Mouse (Mus musculus) stomach, postnatal 0 days (tissue): ENCODE results near the gene Gtf3c5.

Experiments
- CTCF ChIP-seq: IDR thresholded peaks from 2 replicates; pipeline ENCODE4 v1.5.1; 2016; ENCODE audit warnings: antibody characterized with exemption, low read depth, mild to moderate bottlenecking, moderate library complexity
- EP300 ChIP-seq: optimal IDR thresholded peaks from 2 replicates; pipeline ENCODE3; 2016; ENCODE audit warnings: antibody characterized with exemption

DNA sequence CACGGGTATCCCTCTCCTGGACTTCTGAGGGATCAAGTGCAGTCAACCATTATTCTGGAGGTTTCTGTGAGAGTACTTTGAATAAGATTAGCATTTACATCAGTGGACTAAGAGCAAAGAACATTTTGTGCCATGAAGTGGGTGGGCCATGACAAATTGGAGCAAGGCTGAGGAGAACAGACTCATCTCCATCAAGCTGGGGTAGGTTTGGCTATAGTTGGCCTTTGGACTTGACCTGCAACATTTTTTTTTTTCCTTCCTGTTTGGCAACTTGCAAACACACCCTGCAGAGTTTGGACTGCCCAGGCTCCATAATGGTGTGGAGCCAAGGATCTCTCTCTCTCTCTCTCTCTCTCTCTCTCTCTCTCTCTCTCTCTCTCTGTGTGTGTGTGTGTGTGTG, 49.1 kb upstream of the Gtf3c5 start:
- no peak for TF ChIP-seq CTCF
- no peak for TF ChIP-seq EP300
